Mouse (Mus musculus) hindbrain, postnatal 0 days (tissue): ENCODE results near the gene Rgs3. TPM values are rescaled to one million over a fixed set of nuclear protein-coding genes. Genes with fewer than 3 reads are reported as not detected.

Source experiments
- ATAC-seq: fragments of 200-750 bp; cut with Nextera tagmentation; 2 replicates; pipeline ENCODE4 v1.8.0; 2017; ENCODE audit warnings: mild to moderate bottlenecking, moderate TSS enrichment, moderate library complexity
- DNase-seq: peaks from one replicate; pipeline ENCODE4 v3.0.0-alpha.2; 2015; ENCODE audit warnings: low spot score
- H3K27ac ChIP-seq: fragments of 300-500 bp; sonication (generic); 2 replicates; pipeline ENCODE4 v1.5.1; 2014; ENCODE audit warnings: mild to moderate bottlenecking
- H3K27me3 ChIP-seq: fragments of 300-500 bp; sonication (generic); 2 replicates; pipeline ENCODE4 v1.6.1; 2014; ENCODE audit warnings: low read length, mixed read lengths; ENCODE audit not compliant: insufficient read depth
- H3K36me3 ChIP-seq: fragments of 300-500 bp; sonication (generic); 2 replicates; pipeline ENCODE4 v1.6.1; 2014; ENCODE audit warnings: low read length, mixed read lengths; ENCODE audit not compliant: insufficient read depth
- H3K4me1 ChIP-seq: fragments of 300-500 bp; sonication (generic); 2 replicates; pipeline ENCODE4 v1.6.1; 2014; ENCODE audit warnings: antibody characterized with exemption, low read length, mixed read lengths; ENCODE audit not compliant: insufficient read depth
- H3K4me2 ChIP-seq: fragments of 300-500 bp; sonication (generic); 2 replicates; pipeline ENCODE4 v1.6.1; 2014; ENCODE audit warnings: low read depth, mild to moderate bottlenecking, low read length, moderate library complexity, mixed read lengths
- H3K4me3 ChIP-seq: fragments of 300-500 bp; sonication (generic); 2 replicates; pipeline ENCODE4 v1.5.1; 2014; ENCODE audit warnings: low read length
- H3K9ac ChIP-seq: fragments of 300-500 bp; sonication (generic); replicated peaks from 2 replicates; pipeline ENCODE4 v1.6.1; 2014; ENCODE audit warnings: mild to moderate bottlenecking, low read length, moderate library complexity, mixed read lengths
- H3K9me3 ChIP-seq: fragments of 300-500 bp; sonication (generic); 2 replicates; pipeline ENCODE4 v1.6.1; 2016; ENCODE audit warnings: low read length, mixed read lengths
- CTCF ChIP-seq: IDR thresholded peaks from 2 replicates; pipeline ENCODE4 v1.5.1; 2016; ENCODE audit warnings: antibody characterized with exemption, control low read depth, low read depth
- WGBS: fragments of 180-500 bp; shearing (Covaris S2); extraction: QIAGEN DNeasy Blood & Tissue Kit; methylation state at CpG from one replicate; pipeline ENCODE4 v1.1.7; 2014; 5-methylcytosine and 5-hydroxymethylcytosine counted together
- polyA plus RNA-seq: library from polyadenylated mRNA; unstranded; fragments of >200 nt; fragmentation: Nextera tagmentation; extraction: Ambion mirVana; gene quantifications from 2 replicates; pipeline ENCODE4 v1.2.1, GENCODE M21; 2015
- total RNA-seq: library from RNA; depleted of rRNA; stranded (reverse); fragments of >200 nt; gene quantifications from 2 replicates; pipeline ENCODE4 v1.2.3, GENCODE M21; 2014

Rgs3 gene
- total and polyA plus RNA-seq, 2 experiments from 2014 or later: 44.6 to 71.9 TPM

DNA sequence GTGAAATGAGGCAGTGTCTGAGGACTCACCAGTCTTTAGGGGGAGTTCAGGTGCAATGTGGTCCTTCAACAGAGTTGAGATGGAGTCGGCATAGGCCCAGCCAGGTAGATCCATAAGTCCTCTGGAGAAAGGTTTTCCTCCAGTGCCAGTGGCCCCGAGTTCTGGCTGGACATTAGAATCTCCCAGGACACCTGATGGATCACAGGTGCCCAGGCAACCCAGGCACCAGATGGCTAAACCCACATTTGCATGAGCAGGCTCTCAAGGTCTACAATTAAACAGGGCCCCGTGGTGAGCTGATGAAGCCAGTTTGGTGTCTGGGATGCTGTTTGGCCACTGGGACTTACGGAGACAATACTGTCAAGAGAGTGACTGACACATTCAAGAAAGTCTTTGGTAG is 49.7 kb downstream of the Rgs3 start:
- no peaks in the 10 kb centered on the region for H3K27me3 ChIP-seq
- no peak overlapping the region for H3K27ac ChIP-seq
- no peaks in the 10 kb centered on the region for H3K36me3 ChIP-seq
- DNase-seq (no peak), ATAC-seq (no peak)
- TF ChIP-seq CTCF: no peak
- H3K9ac ChIP-seq: no peak overlapping the region
- H3K4me2 ChIP-seq: no peak overlapping the region
- WGBS: 78% methylated on average over 4 of the region's 4 CpGs
- H3K4me3 ChIP-seq: no peak overlapping the region
- H3K4me1 ChIP-seq: peaks cover 38% of the 10 kb centered on the region
- H3K9me3 ChIP-seq: no peaks in the 10 kb centered on the region

DNA sequence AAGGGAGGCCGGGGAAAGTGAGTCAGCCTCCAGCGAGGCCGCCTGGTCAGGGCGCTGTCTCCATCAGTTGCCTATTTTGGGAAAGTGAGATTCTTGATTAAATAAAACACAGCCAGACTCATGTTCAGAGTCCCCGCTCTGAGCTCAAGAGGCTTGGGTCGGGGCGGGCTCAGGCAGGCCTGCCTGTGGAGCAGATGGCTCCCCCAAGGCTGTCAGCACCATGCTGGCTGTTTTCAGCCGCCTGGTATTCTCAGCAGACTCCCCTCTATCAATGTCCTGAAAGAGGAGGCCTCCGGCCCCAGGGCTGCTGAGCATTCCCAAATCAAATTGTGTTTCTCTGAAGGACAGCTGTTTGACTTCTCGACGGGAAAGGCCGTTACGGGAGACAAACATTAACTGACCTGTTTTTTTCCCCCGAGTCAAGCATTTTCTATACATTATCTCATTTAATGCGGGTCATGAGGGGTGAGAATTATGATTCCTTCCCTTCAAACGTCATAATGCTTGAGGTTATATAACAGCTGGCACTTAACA is 50.6 kb downstream of the Rgs3 start:
- Histone ChIP-seq H3K27ac (peak overlapping the region; percentile 11; the same call in 1 of the 2 replicates), H3K9ac (no peak overlapping the region), H3K4me1 (peaks cover 38% of the 10 kb centered on the region), H3K9me3 (no peaks in the 10 kb centered on the region), H3K27me3 (no peaks in the 10 kb centered on the region), H3K4me2 (no peak overlapping the region), H3K36me3 (no peaks in the 10 kb centered on the region), H3K4me3 (no peak overlapping the region)
- TF ChIP-seq CTCF: no peak
- no peak for ATAC-seq
- no peak for DNase-seq
- WGBS: 36% methylated on average over 16 of the region's 16 CpGs

DNA sequence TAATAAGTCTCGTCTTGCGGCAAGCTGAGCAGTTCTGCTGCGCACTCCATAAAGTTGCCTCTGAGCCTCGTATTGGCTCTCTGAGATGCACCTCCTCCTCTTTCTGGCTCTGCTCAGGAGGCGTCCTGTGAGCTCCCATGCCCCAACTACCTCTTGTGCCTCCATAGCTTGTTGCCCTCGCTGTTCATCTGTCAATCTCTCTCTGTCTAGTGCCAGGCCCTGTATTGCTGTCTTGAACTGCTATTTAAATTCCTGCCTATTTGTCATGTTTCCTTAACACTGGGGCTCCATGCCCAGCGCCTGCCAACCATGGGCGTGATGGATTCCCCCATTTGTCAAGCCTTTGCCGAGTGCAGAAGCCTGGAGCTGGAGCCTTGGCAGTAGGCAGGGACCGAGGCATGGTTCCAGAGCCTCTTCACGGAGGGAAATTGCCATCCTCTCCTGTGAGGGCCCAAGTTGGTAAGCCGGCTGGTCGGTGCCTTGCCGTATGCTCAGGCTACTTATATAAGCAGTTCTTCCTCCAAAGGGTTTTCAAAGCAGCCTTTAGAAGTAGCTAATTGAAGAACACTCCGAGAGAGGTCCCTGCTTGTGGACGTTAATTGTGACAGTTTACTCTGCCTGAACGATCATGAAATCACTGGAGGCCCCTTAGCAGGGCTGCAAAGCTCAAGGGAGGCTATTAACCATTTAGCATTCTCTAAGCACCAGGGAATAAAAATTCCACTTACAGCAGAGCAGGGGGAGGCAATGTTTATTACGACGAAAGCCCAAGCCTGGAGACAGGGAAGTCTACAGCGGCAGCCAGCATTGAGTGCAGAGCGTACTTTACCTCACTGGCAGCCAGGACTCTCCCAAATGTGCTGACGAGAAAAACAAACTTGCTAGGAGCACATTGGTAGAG is 53.2 kb downstream of the Rgs3 start:
- H3K9ac ChIP-seq: no peak overlapping the region
- peak; percentile 91 for DNase-seq
- TF ChIP-seq CTCF: no peak
- H3K27ac ChIP-seq: peak overlapping the region; percentile 69
- peaks cover 19% of the 10 kb centered on the region for H3K4me1 ChIP-seq
- ATAC-seq: peak; percentile 92
- H3K4me3 ChIP-seq: no peak overlapping the region
- H3K9me3 ChIP-seq: no peaks in the 10 kb centered on the region
- H3K27me3 ChIP-seq: no peaks in the 10 kb centered on the region
- H3K36me3 ChIP-seq: no peaks in the 10 kb centered on the region
- H3K4me2 ChIP-seq: peak overlapping the region; percentile 19
- 22% methylated on average over 22 of the region's 22 CpGs for WGBS

DNA sequence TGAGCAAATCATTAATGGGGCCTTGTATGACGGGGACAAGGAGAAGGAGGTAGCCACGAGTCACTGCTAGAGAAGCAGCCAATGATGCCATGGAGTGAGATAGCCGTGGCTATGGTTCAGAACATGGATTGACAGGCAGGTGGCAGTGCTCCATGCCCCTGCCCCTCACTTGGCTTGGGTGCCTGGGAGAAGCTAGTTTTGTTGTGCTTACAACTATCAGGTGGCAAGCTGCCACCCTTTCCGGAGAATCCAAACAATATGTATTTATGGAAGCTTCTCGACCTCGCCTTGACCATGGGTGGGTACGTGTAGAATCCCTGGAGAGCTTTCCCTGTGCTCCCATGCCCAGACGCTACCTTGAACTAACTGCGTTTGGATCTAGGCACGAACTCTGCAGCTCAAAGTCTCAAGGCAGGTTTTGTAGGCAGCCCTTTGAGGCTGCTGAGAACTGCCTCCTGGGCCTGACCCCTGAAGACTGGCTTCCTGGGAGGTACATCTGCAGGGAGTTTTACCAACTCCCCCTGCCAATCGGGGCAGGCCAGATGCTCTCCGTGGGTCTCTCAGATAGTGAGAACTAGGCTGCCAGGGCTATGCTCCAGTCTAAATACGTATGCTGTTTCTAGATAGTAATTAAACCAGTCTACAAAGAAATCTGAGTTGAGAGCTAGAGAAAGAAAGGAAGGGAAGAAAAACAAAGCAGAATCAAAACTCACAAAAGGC is 54.2 kb downstream of the Rgs3 start:
- Histone ChIP-seq H3K4me3 (no peak overlapping the region), H3K9me3 (no peaks in the 10 kb centered on the region), H3K36me3 (no peaks in the 10 kb centered on the region), H3K9ac (no peak overlapping the region), H3K4me2 (no peak overlapping the region), H3K27me3 (no peaks in the 10 kb centered on the region), H3K4me1 (peaks cover 21% of the 10 kb centered on the region), H3K27ac (peak overlapping the region; percentile 69)
- DNase-seq (peak; percentile 60), ATAC-seq (peak; percentile 21; the same call in 1 of the 2 replicates)
- WGBS: 33% methylated on average over 13 of the region's 13 CpGs
- TF ChIP-seq CTCF: peak; percentile 54

DNA sequence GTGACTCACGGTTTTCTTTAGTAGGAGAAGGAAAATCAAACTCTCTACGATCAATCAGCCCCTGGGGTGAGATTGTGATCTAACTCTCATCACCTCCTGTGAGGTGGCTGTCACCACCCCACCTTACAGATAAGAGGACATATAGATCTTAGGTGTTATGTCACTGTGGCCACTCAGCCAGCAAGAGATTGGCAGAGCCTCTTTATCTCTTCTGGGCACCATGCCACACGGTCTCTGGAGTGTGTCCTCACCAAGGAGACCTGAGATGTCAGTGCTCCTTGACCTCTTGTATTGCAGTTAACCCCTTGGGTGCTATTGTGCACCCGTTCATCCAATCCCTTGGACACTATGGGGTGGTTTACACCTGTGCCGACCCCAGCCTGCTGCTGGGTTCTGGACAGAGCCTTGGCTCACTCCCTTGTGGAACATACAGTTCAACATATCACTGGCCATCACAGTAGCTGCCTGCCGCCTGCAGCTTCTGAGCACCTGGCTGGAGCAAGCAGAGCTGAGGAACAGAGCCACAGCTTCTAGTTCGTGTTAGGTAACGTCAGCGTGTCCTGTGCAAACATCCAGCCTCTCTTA is 58.3 kb downstream of the Rgs3 start:
- Histone ChIP-seq H3K9me3 (no peaks in the 10 kb centered on the region), H3K9ac (no peak overlapping the region), H3K4me3 (no peak overlapping the region), H3K27me3 (no peaks in the 10 kb centered on the region), H3K36me3 (no peaks in the 10 kb centered on the region), H3K4me1 (peaks cover 18% of the 10 kb centered on the region), H3K4me2 (no peak overlapping the region), H3K27ac (no peak overlapping the region)
- WGBS: 73% methylated on average over 9 of the region's 9 CpGs
- no peak for TF ChIP-seq CTCF
- DNase-seq (no peak), ATAC-seq (no peak)

GRCm38 (mm10) chr4:62619232-62619964 is 59.8 kb downstream of the Rgs3 start:
- peak overlapping the region; percentile 41 for H3K4me2 ChIP-seq
- no peaks in the 10 kb centered on the region for H3K27me3 ChIP-seq
- no peak overlapping the region for H3K9ac ChIP-seq
- H3K36me3 ChIP-seq: no peaks in the 10 kb centered on the region
- peak overlapping the region; percentile 67; the same call in 1 of the 2 replicates for H3K27ac ChIP-seq
- H3K4me1 ChIP-seq: peaks cover 7% of the 10 kb centered on the region; the same call in 1 of the 2 replicates
- peak; percentile 73 for ATAC-seq
- WGBS: 18% methylated on average over 16 of the region's 16 CpGs
- TF ChIP-seq CTCF: no peak
- H3K9me3 ChIP-seq: no peaks in the 10 kb centered on the region
- no peak overlapping the region for H3K4me3 ChIP-seq
- no peak for DNase-seq
